Mouse (Mus musculus): ENCODE data around the gene Gtf2ird1. TPM values are rescaled to one million over a fixed set of nuclear protein-coding genes. Genes with fewer than 3 reads are reported as not detected.

The Gtf2ird1 gene
- 69.0 and 73.7 TPM in 2 replicates for polyA plus RNA-seq (2015; fragmentation: Nextera tagmentation; extraction: Ambion mirVana)

GRCm38 (mm10) chr5:134456503-134456962 is at the start of gene Gtf2ird1:
TSS of gene Gtf2ird1 (minus strand) at chr5:134456716.
- H3K36me3 ChIP-seq, result peaks cover 7% of the 10 kb centered on the region; the same call in 1 of the 2 replicates

GRCm38 (mm10) chr5:134505810-134506292 is 49.3 kb upstream of the Gtf2ird1 start:
- H3K4me1 ChIP-seq (replicated peaks), result no peaks in the 10 kb centered on the region
- 53% methylated on average over 9 of the region's 9 CpGs for WGBS
- H3K36me3 ChIP-seq, result peaks cover 47% of the 10 kb centered on the region
- H3K9me3 ChIP-seq, result no peaks in the 10 kb centered on the region
- peak; percentile 78 for ATAC-seq (ENCODE audit: low FRiP score, low read depth)
- no peak overlapping the region for H3K4me2 ChIP-seq
- no peak overlapping the region for H3K4me3 ChIP-seq
- no peak overlapping the region for H3K9ac ChIP-seq
- no peaks in the 10 kb centered on the region for H3K27me3 ChIP-seq
- peak overlapping the region; percentile 69 for H3K27ac ChIP-seq (replicated peaks)

More at GRCm38 (mm10) chr5:134456503-134456962, at the start of gene Gtf2ird1:
- peak within 1 kb of the TSS; percentile 86 for H3K9ac ChIP-seq
- under 1% methylated on average over 40 of the region's 44 CpGs for WGBS
- H3K27me3 ChIP-seq, result no peaks in the 10 kb centered on the region
- H3K9me3 ChIP-seq, result no peaks in the 10 kb centered on the region
- peak within 1 kb of the TSS; percentile 79 for H3K4me3 ChIP-seq
- peak; percentile 87 for ATAC-seq (ENCODE audit: low FRiP score, low read depth)
- peaks cover 32% of the 10 kb centered on the region for H3K4me1 ChIP-seq (replicated peaks)
- peak within 1 kb of the TSS; percentile 93 for H3K4me2 ChIP-seq
- peak within 1 kb of the TSS; percentile 93 for H3K27ac ChIP-seq (replicated peaks)

- Histone ChIP-seq H3K9ac (no peak overlapping the region), H3K4me3 (no peak overlapping the region), H3K9me3 (no peaks in the 10 kb centered on the region), H3K27me3 (no peaks in the 10 kb centered on the region), H3K4me2 (no peak overlapping the region), H3K36me3 (peaks cover 51% of the 10 kb centered on the region), H3K27ac (replicated peaks) (no peak overlapping the region), H3K4me1 (replicated peaks) (no peaks in the 10 kb centered on the region)
- WGBS, result 96% methylated on average over 18 of the region's 18 CpGs
- ATAC-seq (ENCODE audit: low FRiP score, low read depth), result no peak
Measured at GRCm38 (mm10) chr5:134502591-134502990, 46.1 kb upstream of the Gtf2ird1 start.

GRCm38 (mm10) chr5:134501453-134501852 is 44.9 kb upstream of the Gtf2ird1 start:
- H3K9me3 ChIP-seq, result no peaks in the 10 kb centered on the region
- no peak for ATAC-seq (ENCODE audit: low FRiP score, low read depth)
- WGBS, result 84% methylated on average over 9 of the region's 9 CpGs

GRCm38 (mm10) chr5:134500681-134501080 is 44.2 kb upstream of the Gtf2ird1 start:
- 98% methylated on average over 3 of the region's 3 CpGs for WGBS
- no peak overlapping the region for H3K27ac ChIP-seq (replicated peaks)
- H3K27me3 ChIP-seq, result no peaks in the 10 kb centered on the region
- no peak for ATAC-seq (ENCODE audit: low FRiP score, low read depth)
- H3K36me3 ChIP-seq, result peaks cover 69% of the 10 kb centered on the region
- H3K4me2 ChIP-seq, result no peak overlapping the region
- H3K4me3 ChIP-seq, result no peak overlapping the region
- no peaks in the 10 kb centered on the region for H3K4me1 ChIP-seq (replicated peaks)
- H3K9ac ChIP-seq, result no peak overlapping the region
- no peaks in the 10 kb centered on the region for H3K9me3 ChIP-seq

More at GRCm38 (mm10) chr5:134501453-134501852, 44.9 kb upstream of the Gtf2ird1 start:
- Histone ChIP-seq H3K4me3 (no peak overlapping the region), H3K4me1 (replicated peaks) (no peaks in the 10 kb centered on the region), H3K27ac (replicated peaks) (no peak overlapping the region), H3K36me3 (peaks cover 63% of the 10 kb centered on the region), H3K27me3 (no peaks in the 10 kb centered on the region), H3K9ac (no peak overlapping the region), H3K4me2 (no peak overlapping the region)

- Histone ChIP-seq H3K4me1 (replicated peaks) (no peaks in the 10 kb centered on the region), H3K4me2 (no peak overlapping the region), H3K27me3 (no peaks in the 10 kb centered on the region), H3K9ac (no peak overlapping the region), H3K4me3 (no peak overlapping the region), H3K9me3 (no peaks in the 10 kb centered on the region), H3K36me3 (peaks cover 75% of the 10 kb centered on the region), H3K27ac (replicated peaks) (no peak overlapping the region)
- 84% methylated on average over 4 of the region's 4 CpGs for WGBS
- no peak for ATAC-seq (ENCODE audit: low FRiP score, low read depth)
Measured at GRCm38 (mm10) chr5:134500062-134500461, 43.5 kb upstream of the Gtf2ird1 start.

GRCm38 (mm10) chr5:134497026-134497425 is 40.5 kb upstream of the Gtf2ird1 start:
- no peaks in the 10 kb centered on the region for H3K9me3 ChIP-seq
- 97% methylated on average over 5 of the region's 5 CpGs for WGBS
- no peak overlapping the region for H3K4me3 ChIP-seq
- H3K9ac ChIP-seq, result no peak overlapping the region
- no peaks in the 10 kb centered on the region for H3K27me3 ChIP-seq
- no peak overlapping the region for H3K4me2 ChIP-seq
- ATAC-seq (ENCODE audit: low FRiP score, low read depth), result no peak
- no peaks in the 10 kb centered on the region for H3K4me1 ChIP-seq (replicated peaks)
- no peak overlapping the region for H3K27ac ChIP-seq (replicated peaks)
- H3K36me3 ChIP-seq, result peaks cover 87% of the 10 kb centered on the region

- no peak overlapping the region for H3K4me2 ChIP-seq
- H3K27me3 ChIP-seq, result no peaks in the 10 kb centered on the region
- H3K4me1 ChIP-seq (replicated peaks), result no peaks in the 10 kb centered on the region
- 88% methylated on average over 4 of the region's 4 CpGs for WGBS
- no peak overlapping the region for H3K4me3 ChIP-seq
- no peaks in the 10 kb centered on the region for H3K9me3 ChIP-seq
- H3K9ac ChIP-seq, result no peak overlapping the region
- no peak for ATAC-seq (ENCODE audit: low FRiP score, low read depth)
- no peak overlapping the region for H3K27ac ChIP-seq (replicated peaks)
- peaks cover 82% of the 10 kb centered on the region for H3K36me3 ChIP-seq
Measured at GRCm38 (mm10) chr5:134495796-134496195, 39.3 kb upstream of the Gtf2ird1 start.

GRCm38 (mm10) chr5:134494142-134494541 is 37.6 kb upstream of the Gtf2ird1 start:
- peaks cover 85% of the 10 kb centered on the region for H3K36me3 ChIP-seq
- ATAC-seq (ENCODE audit: low FRiP score, low read depth), result peak; percentile 40; the same call in 1 of the 2 replicates
- H3K27ac ChIP-seq (replicated peaks), result no peak overlapping the region
- no peak overlapping the region for H3K4me3 ChIP-seq
- no peak overlapping the region for H3K4me2 ChIP-seq
- no peaks in the 10 kb centered on the region for H3K9me3 ChIP-seq
- whole genome bisulfite sequencing, result 56% methylated on average over 11 of the region's 11 CpGs
- H3K4me1 ChIP-seq (replicated peaks), result no peaks in the 10 kb centered on the region
- no peak overlapping the region for H3K9ac ChIP-seq
- H3K27me3 ChIP-seq, result no peaks in the 10 kb centered on the region

- H3K9me3 ChIP-seq, result no peaks in the 10 kb centered on the region
- WGBS, result 100% methylated on average over 4 of the region's 4 CpGs
- peaks cover 75% of the 10 kb centered on the region for H3K36me3 ChIP-seq
- no peak overlapping the region for H3K9ac ChIP-seq
- H3K27me3 ChIP-seq, result no peaks in the 10 kb centered on the region
- H3K27ac ChIP-seq (replicated peaks), result no peak overlapping the region
- ATAC-seq (ENCODE audit: low FRiP score, low read depth), result no peak
- no peak overlapping the region for H3K4me2 ChIP-seq
- H3K4me1 ChIP-seq (replicated peaks), result no peaks in the 10 kb centered on the region
- H3K4me3 ChIP-seq, result no peak overlapping the region
Measured at GRCm38 (mm10) chr5:134492956-134493355, 36.4 kb upstream of the Gtf2ird1 start.

GRCm38 (mm10) chr5:134491712-134492417 is 35.3 kb upstream of the Gtf2ird1 start:
- Histone ChIP-seq H3K27me3 (no peaks in the 10 kb centered on the region), H3K9me3 (no peaks in the 10 kb centered on the region), H3K4me2 (no peak overlapping the region), H3K4me1 (replicated peaks) (no peaks in the 10 kb centered on the region), H3K9ac (no peak overlapping the region), H3K27ac (replicated peaks) (peak overlapping the region; percentile 70; the same call in 1 of the 2 replicates), H3K4me3 (no peak overlapping the region), H3K36me3 (peaks cover 64% of the 10 kb centered on the region)
- 25% methylated on average over 18 of the region's 18 CpGs for WGBS
- peak; percentile 50; the same call in 1 of the 2 replicates for ATAC-seq (ENCODE audit: low FRiP score, low read depth)

- H3K4me2 ChIP-seq, result no peak overlapping the region
- no peak overlapping the region for H3K9ac ChIP-seq
- H3K4me3 ChIP-seq, result no peak overlapping the region
- H3K27ac ChIP-seq (replicated peaks), result no peak overlapping the region
- no peaks in the 10 kb centered on the region for H3K27me3 ChIP-seq
- H3K36me3 ChIP-seq, result peaks cover 57% of the 10 kb centered on the region
- ATAC-seq (ENCODE audit: low FRiP score, low read depth), result no peak
- no peaks in the 10 kb centered on the region for H3K9me3 ChIP-seq
- WGBS, result 97% methylated on average over 2 of the region's 2 CpGs
- 0 out of 2 replicates have a peak, but pooled peaks cover under 1% of the 10 kb centered on the region for H3K4me1 ChIP-seq (replicated peaks)
Measured at GRCm38 (mm10) chr5:134491206-134491605, 34.7 kb upstream of the Gtf2ird1 start.
